Mouse (Mus musculus): ENCODE data around the gene Dbx1.

GRCm38 (mm10) chr7:49616258-49616735 is 20.4 kb downstream of the Dbx1 start:
- TF ChIP-seq MAX (IDR thresholded peaks at IDR 0.05; ENCODE audit: low read depth) (no peak), POLR2A (IDR thresholded peaks at IDR 0.05; ENCODE audit: insufficient read length, low read depth) (no peak), MYOD1 (IDR thresholded peaks at IDR 0.05; ENCODE audit: control insufficient read depth in 1 of 3, insufficient read length in 2 of 3, low read depth in 2 of 3) (no peak)
